Mouse (Mus musculus): ENCODE results near the gene Twsg1. TPM values are rescaled to one million over a fixed set of nuclear protein-coding genes. Genes with fewer than 3 reads are reported as not detected.

Twsg1 gene
- total RNA-seq, 2 experiments from 2014 or later, result 25.0 to 29.9 TPM

DNA sequence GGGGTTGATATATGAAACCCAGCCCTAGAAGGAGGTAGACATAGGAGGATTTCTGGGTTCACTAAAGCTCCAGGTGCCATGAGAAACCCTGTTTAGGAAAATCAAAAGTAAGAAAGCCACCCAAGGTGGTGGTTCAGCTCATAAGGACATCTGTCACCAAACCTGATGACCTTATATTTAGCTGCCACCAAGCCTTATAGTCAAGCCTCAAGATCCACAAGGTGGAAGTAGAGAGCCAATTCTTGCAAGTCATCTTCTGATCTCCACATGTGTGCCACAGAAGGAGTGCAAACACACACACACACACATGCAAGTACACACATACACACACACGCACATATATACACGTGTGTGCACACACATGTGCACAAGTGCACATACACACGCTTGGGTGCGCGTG lies 1.1 kb upstream of the Twsg1 start:
- TF ChIP-seq CTCF (conservative IDR thresholded peaks at IDR 0.05), result peak; percentile 62
- DNase-seq (ENCODE audit: low spot score in 2 of 2), result no peak
- no peak overlapping the region for H3K27ac ChIP-seq
- H3K4me3 ChIP-seq, result no peak overlapping the region

DNA sequence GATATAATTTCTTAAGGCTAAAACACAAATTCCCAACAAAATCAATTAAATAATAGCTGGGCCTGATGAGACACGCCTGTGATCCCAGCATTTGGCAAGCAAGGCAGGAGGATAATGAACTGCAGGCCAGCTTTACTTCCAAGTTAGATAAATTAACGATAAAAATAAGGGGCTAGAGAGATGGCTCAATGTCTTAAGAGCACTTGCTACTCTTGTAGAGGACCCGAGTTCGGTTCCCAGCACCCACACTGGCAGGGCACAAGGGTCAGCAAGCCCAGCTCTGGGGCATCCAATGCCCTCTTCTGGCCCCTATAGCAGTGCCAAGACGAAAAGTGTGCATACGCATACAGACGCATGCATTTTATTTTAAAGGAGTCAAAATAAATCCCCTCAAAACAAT lies 843 bp downstream of the Twsg1 start:
- no peak for DNase-seq (ENCODE audit: low spot score in 2 of 2)
- Histone ChIP-seq H3K4me3 (peak overlapping the region; percentile 68), H3K27ac (peak overlapping the region; percentile 87)
- no peak for TF ChIP-seq CTCF (conservative IDR thresholded peaks at IDR 0.05)

DNA sequence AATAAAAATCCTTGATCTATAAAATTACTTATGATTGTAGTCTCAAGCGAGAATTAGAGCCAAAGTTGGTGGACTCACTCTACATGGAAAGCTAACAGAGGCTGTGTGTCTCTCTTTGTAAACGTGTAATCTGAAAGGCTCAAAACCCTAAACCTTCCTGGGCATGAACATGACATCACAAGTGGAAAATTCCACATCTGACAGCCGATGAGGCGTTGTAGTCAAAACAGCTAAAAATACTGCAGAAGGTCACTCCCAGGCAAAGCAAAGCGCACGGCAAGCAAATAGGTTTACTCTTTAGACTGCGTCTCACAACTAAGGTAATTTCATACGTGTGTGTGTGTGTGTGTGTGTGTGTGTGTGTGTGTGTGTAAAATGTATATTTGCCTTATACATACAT lies 3.7 kb downstream of the Twsg1 start:
- no peak for DNase-seq (ENCODE audit: low spot score in 2 of 2)
- Histone ChIP-seq H3K4me3 (no peak overlapping the region), H3K27ac (no peak overlapping the region)
- no peak for TF ChIP-seq CTCF (conservative IDR thresholded peaks at IDR 0.05)

DNA sequence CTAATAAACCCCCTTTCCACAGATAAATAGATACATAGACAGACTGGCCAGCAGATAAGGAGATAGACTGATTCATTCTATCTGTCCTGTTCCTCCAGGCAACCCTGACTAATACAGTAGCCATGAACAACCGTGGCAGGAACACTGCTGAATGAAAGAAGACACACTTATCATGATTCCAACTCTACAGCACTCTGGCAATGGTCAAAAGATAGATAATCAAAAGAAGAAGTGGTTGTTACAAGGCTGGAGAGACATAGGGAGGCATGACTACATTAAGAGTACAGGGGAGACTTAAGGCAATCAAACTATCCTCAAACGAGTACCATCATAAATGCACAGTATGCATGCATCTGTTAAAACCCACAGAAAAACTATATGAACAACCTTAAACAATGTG lies 5.6 kb downstream of the Twsg1 start:
- TF ChIP-seq CTCF (conservative IDR thresholded peaks at IDR 0.05), result no peak
- no peak overlapping the region for H3K4me3 ChIP-seq
- H3K27ac ChIP-seq, result no peak overlapping the region
- no peak for DNase-seq (ENCODE audit: low spot score in 2 of 2)

DNA sequence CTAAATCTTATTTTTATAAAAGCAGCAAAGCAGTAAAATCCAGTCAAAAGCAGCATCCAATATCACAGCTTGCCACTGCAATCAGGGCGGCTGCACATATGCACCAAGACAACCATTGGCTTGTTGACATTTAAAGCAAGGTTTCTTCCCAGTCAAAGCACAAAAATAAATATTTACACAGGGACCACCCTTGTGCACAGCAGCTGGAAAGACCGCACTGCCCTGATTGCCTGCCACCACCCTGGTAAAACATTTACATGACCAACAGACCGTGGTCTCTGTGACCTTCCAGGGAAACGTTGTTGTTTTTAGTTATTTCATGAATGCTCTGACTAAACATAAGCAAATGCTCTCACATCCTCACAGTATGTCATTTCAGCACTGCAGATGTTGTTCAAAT lies 8.6 kb downstream of the Twsg1 start:
- Histone ChIP-seq H3K4me3 (no peak overlapping the region), H3K27ac (peak overlapping the region; percentile 36; the same call in 1 of the 2 replicates)
- DNase-seq (ENCODE audit: low spot score in 2 of 2), result no peak
- no peak for TF ChIP-seq CTCF (conservative IDR thresholded peaks at IDR 0.05)

DNA sequence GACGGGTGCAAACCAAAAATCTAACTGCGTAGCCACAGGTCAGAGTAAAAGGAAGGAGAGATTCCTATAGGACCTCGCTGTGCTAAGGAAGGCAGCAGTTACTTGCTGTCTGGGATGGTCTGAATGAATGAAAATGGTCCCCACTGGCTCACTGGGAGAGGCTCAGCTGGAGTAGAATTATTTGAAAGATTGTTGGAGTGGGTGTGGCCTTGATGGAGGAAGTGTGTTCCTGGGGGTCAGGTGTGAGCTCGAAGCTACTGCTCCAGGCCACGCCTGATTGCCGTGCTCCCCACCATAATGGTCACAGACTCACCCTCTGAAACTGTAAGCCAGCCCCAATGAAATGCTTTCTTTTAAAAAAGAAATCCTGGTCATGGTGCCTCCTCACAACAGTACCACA lies 9.8 kb downstream of the Twsg1 start:
- DNase-seq (ENCODE audit: low spot score in 2 of 2), result no peak
- TF ChIP-seq CTCF (conservative IDR thresholded peaks at IDR 0.05), result no peak
- no peak overlapping the region for H3K27ac ChIP-seq
- H3K4me3 ChIP-seq, result no peak overlapping the region

DNA sequence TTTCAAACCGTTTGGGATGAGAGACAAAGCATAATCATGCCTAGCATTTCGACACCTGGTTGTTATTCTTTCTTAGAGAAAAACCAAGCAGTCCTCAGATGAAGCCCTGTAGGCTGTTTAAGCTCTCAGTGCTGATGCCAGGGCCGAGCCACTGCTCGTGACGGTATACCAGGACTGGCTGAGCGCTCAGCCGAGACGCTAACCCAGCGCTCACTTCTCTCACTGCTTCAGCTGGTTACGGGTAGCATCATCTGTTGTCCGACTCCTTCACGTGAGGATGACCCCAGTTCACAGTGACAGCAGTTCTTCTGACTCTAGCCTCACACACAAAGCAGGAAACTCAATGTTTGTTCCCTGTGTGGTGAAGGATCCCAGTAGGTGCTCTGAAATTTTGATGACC lies 10.8 kb downstream of the Twsg1 start:
- TF ChIP-seq CTCF (conservative IDR thresholded peaks at IDR 0.05), result no peak
- Histone ChIP-seq H3K4me3 (peak overlapping the region; percentile 3; the same call in 1 of the 2 replicates), H3K27ac (peak overlapping the region; percentile 75)
- no peak for DNase-seq (ENCODE audit: low spot score in 2 of 2)

DNA sequence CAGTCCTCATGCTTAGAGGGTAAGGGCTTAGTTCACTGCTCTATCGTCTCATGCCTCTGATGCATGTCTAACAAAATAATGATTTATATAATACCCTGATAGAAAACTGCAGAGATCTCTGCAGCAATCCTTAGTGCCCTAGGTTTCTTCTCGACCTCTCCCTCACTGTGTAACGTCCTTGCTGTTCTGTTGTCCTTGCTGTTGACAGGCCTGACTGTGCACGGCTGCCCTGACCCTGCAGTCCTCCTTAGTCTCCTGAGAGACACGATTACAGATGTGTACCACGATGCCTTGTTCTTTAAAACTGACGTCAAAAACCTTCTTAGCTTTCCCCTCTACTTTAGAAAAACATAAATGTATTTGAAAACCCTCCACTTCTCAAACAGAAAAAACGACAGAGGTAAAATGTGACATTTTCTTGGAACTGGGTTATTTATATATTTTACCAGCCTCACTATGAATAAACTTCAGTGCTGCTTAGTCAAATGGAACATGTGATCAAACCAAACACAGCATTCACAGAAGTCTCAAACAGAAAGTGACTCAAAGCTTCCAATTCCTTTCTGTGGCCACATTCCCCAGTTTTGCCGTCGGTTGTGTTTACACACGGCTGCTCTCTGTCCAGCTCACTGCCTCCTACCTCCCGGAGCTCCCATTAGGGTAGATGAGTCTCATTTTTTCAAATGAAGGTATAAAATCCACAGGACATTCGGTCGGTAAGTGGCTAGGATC lies 11.4 kb downstream of the Twsg1 start:
- no peak for DNase-seq (ENCODE audit: low spot score in 2 of 2)
- Histone ChIP-seq H3K4me3 (peak overlapping the region; percentile 3; the same call in 1 of the 2 replicates), H3K27ac (peak overlapping the region; percentile 75)
- no peak for TF ChIP-seq CTCF (conservative IDR thresholded peaks at IDR 0.05)

DNA sequence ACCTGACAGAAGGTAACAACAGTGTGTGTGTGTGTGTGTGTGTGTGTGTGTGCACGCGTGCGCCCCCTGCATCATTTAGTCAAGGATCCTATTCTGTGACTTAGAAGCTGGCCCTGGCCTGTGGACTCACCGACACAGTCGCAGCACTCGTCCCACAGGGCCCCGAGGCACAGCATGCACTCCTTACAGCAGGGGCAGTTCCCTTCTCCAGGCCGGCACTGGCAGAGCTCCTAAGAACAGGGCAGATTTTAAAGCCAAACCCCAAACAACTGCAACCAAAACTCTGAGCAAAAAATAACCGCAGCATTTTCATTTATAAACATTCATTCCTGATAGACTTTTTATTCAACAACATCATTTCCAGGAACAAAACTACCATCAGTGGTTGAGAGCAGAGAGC lies 13.4 kb downstream of the Twsg1 start:
- no peak overlapping the region for H3K27ac ChIP-seq
- H3K4me3 ChIP-seq, result no peak overlapping the region
- TF ChIP-seq CTCF (conservative IDR thresholded peaks at IDR 0.05), result no peak
- no peak for DNase-seq (ENCODE audit: low spot score in 2 of 2)

DNA sequence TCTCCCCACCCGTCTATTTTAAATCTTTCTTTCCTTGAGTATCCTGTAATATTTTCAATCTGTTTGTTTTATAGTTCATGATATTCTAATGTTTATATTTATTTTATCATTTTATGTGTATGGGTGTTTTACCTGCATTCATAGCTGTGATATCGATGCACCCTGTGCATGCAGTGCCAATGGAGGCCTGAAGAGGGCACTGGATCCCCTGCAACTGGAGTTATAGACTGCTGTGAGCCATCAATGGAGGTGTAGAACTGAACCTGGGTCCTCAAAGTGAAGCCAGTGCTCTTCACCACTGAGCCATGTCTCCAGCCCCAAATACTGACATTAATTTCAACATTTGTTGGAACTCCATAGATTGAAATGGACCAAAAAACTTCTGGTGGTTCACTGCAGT lies 17.3 kb downstream of the Twsg1 start:
- no peak for DNase-seq (ENCODE audit: low spot score in 2 of 2)
- Histone ChIP-seq H3K4me3 (no peak overlapping the region), H3K27ac (no peak overlapping the region)
- peak; percentile 63 for TF ChIP-seq CTCF (conservative IDR thresholded peaks at IDR 0.05)

DNA sequence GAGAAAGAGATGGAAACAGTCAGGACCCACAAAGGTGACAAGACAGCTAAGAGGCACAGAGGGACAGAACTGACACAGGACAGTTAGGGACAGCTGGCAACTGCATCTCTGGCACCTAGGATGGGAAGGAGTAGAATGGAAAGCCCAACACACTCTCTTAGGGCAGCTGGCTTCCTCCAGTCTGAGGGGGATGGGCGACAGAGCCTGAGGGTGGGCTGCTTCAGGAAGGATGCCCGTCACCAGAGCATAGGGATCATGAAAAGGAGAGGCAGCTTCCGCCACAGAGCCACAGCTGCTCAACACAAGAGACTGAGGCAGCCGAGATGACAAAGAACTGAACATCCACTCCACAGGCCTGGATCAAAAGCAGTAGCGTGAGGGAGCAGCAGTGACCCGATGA lies 19.5 kb downstream of the Twsg1 start:
- H3K27ac ChIP-seq, result peak overlapping the region; percentile 87
- no peak overlapping the region for H3K4me3 ChIP-seq
- no peak for TF ChIP-seq CTCF (conservative IDR thresholded peaks at IDR 0.05)
- DNase-seq (ENCODE audit: low spot score in 2 of 2), result no peak

DNA sequence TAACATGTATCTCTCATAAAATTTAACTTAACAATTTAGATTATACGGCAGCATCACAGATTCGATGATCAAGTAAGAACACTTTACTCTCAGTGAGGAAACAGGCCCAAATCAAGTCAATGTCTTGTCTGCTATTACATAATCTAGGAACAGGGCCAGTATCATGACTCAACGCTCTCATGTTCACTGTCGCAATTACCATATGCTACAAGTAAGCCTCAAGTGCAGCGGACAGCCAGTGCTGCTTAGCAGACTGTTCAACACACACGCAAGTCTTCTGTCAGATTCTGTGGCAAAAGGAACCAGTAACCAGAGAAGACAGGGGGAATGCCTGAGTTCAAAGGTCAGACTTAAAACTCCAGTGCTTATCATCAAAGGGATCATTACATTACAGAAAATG lies 20.1 kb downstream of the Twsg1 start:
- DNase-seq (ENCODE audit: low spot score in 2 of 2), result peak; percentile 67 to 89
- Histone ChIP-seq H3K27ac (peak overlapping the region; percentile 87), H3K4me3 (no peak overlapping the region)
- no peak for TF ChIP-seq CTCF (conservative IDR thresholded peaks at IDR 0.05)

DNA sequence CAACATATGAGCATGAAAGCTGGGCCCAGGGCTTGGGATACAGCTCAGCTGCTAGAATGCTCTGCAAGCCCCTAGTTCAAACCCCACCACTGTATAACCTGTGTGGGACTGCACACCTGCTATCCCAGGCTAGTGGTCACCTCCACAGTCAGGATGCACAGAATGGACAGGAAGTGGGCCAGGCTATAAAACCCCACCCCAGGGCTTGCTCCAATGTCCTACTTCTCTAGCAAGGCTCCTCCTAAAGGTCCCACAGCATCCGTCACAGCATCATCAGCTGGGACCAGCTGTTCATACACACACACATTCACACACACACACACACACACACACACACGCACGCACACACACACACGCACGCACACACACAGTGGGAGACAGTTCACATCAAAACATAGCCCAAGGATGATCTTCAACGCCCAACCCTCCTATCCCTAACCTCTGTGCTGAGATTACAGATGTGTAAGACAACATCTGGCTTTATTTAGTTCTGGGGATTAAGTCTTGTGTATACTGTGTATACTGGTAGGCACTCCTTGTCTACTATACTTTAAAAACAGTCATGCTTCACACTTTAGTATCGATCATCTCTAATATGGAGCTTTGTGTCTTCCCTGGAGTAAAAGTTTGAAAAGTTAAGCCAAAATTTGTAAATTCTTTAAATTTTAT lies 20.7 kb downstream of the Twsg1 start:
- no peak overlapping the region for H3K4me3 ChIP-seq
- H3K27ac ChIP-seq, result peak overlapping the region; percentile 87
- TF ChIP-seq CTCF (conservative IDR thresholded peaks at IDR 0.05), result no peak
- DNase-seq (ENCODE audit: low spot score in 2 of 2), result no peak

All from layer of hippocampus, adult 2 months (tissue).